Mouse (Mus musculus) thymus, adult 2 months (tissue): Measurements from ENCODE around the gene Hnrnpc. TPM values are rescaled to one million over a fixed set of nuclear protein-coding genes. Genes with fewer than 3 reads are reported as not detected.

Source experiments
- DNase-seq: peaks from one replicate; pipeline ENCODE4 v3.0.0; 2021
- H3K27ac ChIP-seq: fragments of 200-500 bp; 2 replicates; pipeline ENCODE4 v1.5.1; 2012; ENCODE audit warnings: low read length, control low read depth; ENCODE audit not compliant: control insufficient read depth, insufficient read depth
- H3K27me3 ChIP-seq: fragments of 200-500 bp; 2 replicates; pipeline ENCODE4 v1.6.1; 2012; ENCODE audit warnings: mild to moderate bottlenecking, low read length, moderate library complexity, mixed read lengths; ENCODE audit not compliant: control insufficient read depth, insufficient read depth
- H3K36me3 ChIP-seq: fragments of 200-500 bp; 2 replicates; pipeline ENCODE4 v1.6.1; 2012; ENCODE audit warnings: mild to moderate bottlenecking, low read length, moderate library complexity; ENCODE audit not compliant: control insufficient read depth, insufficient read depth
- H3K4me1 ChIP-seq: fragments of 200-500 bp; replicated peaks from 2 replicates; pipeline ENCODE4 v1.6.1; 2012; ENCODE audit warnings: low read length; ENCODE audit not compliant: control insufficient read depth, insufficient read depth
- H3K4me3 ChIP-seq: fragments of 200-500 bp; 2 replicates; pipeline ENCODE4 v1.5.1; 2012; ENCODE audit warnings: mild to moderate bottlenecking, low read length, control low read depth, moderate library complexity; ENCODE audit not compliant: control insufficient read depth, insufficient read depth
- CTCF ChIP-seq: fragments of 200-500 bp; IDR thresholded peaks from 2 replicates; pipeline ENCODE4 v1.5.1; 2012; ENCODE audit warnings: mild to moderate bottlenecking, control low read depth, low read length, moderate library complexity, borderline replicate concordance; ENCODE audit not compliant: control insufficient read depth, poor library complexity, insufficient read depth; ENCODE audit errors: extremely low read depth
- POLR2A ChIP-seq: fragments of 200-500 bp; IDR thresholded peaks from 2 replicates; pipeline ENCODE4 v1.6.1; 2012; ENCODE audit warnings: mild to moderate bottlenecking, low read length, control low read depth, moderate library complexity; ENCODE audit not compliant: control insufficient read depth, poor library complexity, insufficient read depth; ENCODE audit errors: extremely low read depth
- WGBS: fragments of 180-500 bp; shearing (Covaris S2); methylation state at CpG from one replicate; pipeline ENCODE4 v1.1.7; 2018; 5-methylcytosine and 5-hydroxymethylcytosine counted together
- polyA plus RNA-seq: library from polyadenylated mRNA; depleted of rRNA; stranded (reverse); fragments of >200 nt; gene quantifications from 2 replicates; pipeline ENCODE4 v1.2.3, GENCODE M21; 2012

Hnrnpc gene
- polyA plus RNA-seq, 1 experiment = 171 TPM

DNA sequence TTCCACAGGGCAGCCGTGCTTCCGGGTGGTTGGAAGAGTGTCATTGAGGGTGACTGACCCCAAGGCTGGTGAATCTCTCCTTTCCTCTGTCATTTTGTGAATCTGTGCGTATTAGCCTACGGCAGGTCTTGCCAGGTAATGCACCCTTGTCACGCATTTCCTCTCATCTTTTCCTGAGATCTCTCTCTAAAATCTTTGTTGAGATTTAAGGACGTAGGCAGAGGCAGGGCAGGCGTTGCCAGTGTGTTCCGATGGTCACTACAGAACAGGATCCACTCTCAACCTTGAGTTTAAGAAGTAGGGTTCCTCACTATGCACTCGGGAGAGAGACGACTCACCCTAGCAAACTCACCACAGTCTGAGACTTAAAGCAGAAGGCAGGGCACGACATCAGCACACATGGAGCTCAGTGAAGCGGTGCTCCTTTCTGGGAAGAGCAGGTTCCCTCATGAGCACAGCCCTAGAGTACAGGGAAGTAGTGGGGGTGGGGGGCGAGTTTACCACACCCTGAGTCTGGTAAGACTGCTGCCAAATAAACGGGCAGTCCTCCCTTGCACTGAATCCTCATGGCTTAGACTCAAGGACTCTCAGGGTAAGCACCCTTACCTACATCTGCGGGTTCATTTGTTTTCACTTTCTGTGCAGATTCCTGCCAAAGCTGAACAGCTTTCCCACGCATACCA lies 37.8 kb upstream of the Hnrnpc start:
- peak overlapping the region; percentile 32; the same call in 1 of the 2 replicates for H3K27ac ChIP-seq
- no peak for TF ChIP-seq POLR2A
- TF ChIP-seq CTCF = no peak
- peak overlapping the region; percentile 25 for H3K4me3 ChIP-seq
- no peaks in the 10 kb centered on the region for H3K27me3 ChIP-seq
- H3K36me3 ChIP-seq = no peaks in the 10 kb centered on the region
- 10% methylated on average over 16 of the region's 16 CpGs for WGBS
- DNase-seq = no peak
- H3K4me1 ChIP-seq = peaks cover 30% of the 10 kb centered on the region

DNA sequence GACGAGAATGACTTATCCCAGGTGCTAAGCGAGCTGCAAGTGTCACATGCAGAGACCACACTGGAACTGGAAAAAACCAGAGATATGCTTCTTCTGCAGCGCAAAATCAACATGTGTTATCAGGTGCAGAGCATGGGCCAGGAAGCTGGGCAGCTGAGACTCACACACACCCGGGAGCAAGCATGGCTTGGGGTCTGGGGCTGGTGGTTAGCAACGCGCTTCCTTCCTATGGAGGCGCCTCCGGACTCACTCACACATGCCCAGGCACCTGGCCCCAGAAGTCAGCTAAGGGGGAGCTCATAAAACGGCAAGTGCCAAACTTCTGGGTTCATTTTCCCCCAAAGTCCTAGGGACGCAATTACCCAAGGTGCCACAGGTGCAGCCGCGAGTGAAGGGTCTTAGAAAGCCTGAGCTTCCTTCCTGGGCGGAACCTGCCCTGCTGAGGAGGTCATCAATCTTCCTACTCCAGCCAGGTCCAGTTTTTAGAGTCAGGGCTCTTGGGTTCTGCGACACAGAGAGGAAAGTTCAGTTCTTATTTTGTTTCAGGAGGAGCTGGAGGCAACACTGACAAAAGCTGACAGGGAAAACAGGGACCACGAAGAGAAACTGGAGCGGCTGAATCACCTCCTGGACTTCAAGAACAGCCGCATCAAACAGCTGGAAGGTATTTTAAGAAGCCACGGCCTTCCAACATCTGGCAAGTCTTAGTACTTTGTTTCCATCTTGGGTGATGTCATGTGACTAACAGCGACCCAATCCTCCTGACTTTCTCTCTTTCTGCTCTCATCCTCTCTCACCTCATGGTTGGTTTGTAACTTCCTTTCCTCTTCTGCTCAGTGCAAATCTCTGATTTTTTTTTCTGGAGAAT lies 37.0 kb upstream of the Hnrnpc start:
- WGBS = 3% methylated on average over 19 of the region's 19 CpGs

DNA sequence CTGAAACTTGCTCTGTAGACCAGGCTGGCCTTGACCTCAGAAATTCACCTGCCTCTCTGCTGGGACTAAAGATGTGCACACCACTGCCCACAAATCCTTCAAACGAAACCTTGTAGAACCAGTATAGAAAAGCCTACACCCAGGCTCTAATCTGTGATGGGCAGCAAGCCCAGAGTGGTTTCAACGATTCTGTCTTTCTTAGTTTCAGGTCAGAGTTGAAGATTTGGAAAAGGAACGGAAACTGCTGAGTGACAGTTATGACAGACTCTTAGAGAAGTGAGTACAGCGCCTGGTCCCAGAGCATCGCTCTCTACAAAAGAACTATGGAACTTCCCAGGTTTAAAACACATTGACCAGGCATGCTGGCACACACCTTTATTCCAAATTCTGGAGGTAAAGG lies 29.8 kb upstream of the Hnrnpc start:
- peaks cover 4% of the 10 kb centered on the region for H3K4me1 ChIP-seq
- H3K27me3 ChIP-seq = no peaks in the 10 kb centered on the region
- H3K36me3 ChIP-seq = no peaks in the 10 kb centered on the region
- H3K4me3 ChIP-seq = no peak overlapping the region
- no peak overlapping the region for H3K27ac ChIP-seq
- WGBS = 41% methylated on average over 5 of the region's 5 CpGs
- DNase-seq = no peak
- TF ChIP-seq POLR2A = no peak
- no peak for TF ChIP-seq CTCF

More for the DNA sequence above, 37.0 kb upstream of the Hnrnpc start:
- Histone ChIP-seq H3K27me3 (no peaks in the 10 kb centered on the region), H3K27ac (peak overlapping the region; percentile 32), H3K4me3 (peak overlapping the region; percentile 42), H3K36me3 (no peaks in the 10 kb centered on the region), H3K4me1 (peaks cover 30% of the 10 kb centered on the region)
- peak; percentile 37 for DNase-seq
- no peak for TF ChIP-seq CTCF

DNA sequence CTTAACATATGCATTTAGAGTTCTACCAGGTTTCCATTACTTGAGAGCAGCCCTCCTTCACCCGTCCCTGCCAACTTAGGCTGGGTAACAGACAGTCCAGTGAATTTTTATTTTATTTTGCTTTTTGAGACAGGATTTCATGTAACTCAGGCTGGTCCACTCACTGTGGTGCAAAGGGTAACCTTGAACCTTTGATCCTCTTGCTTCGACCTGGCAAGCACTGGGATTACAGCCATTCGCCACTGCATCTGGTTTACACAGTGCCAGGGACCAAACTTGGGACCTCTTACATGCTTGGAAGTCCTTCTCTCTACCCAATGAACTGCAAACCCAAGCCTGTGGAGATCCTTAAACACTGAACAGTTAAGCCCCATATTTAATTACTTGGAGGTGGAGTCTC lies 20.8 kb upstream of the Hnrnpc start:
- Histone ChIP-seq H3K27ac (no peak overlapping the region), H3K36me3 (no peaks in the 10 kb centered on the region), H3K4me3 (no peak overlapping the region), H3K27me3 (no peaks in the 10 kb centered on the region), H3K4me1 (no peaks in the 10 kb centered on the region)
- DNase-seq = no peak
- TF ChIP-seq POLR2A (no peak), CTCF (no peak)
- WGBS = 95% methylated on average over 3 of the region's 3 CpGs

DNA sequence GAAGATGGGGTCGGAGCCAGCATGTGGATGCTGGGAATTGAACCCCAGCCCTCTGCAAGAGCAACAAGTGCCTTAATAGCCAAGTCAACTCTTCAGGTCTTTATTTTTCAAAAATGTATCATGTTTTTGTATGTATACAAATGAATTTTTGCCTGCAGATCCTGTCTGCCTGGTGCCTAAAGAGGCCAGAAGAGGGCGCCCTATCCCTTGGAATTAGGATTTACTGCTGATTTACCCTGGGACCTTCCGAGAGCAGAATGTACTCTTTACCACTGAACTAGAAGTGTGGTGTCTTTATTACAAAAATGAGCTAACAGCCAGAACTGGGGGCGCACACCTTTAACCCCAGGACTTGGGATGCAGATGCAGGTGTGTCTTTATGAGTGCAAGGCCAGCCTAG lies 20.1 kb upstream of the Hnrnpc start:
- DNase-seq = peak; percentile 73
- WGBS = 27% methylated on average over 4 of the region's 4 CpGs
- Histone ChIP-seq H3K27ac (no peak overlapping the region), H3K27me3 (no peaks in the 10 kb centered on the region), H3K36me3 (no peaks in the 10 kb centered on the region), H3K4me3 (no peak overlapping the region), H3K4me1 (peaks cover 6% of the 10 kb centered on the region)
- TF ChIP-seq POLR2A (no peak), CTCF (no peak)

DNA sequence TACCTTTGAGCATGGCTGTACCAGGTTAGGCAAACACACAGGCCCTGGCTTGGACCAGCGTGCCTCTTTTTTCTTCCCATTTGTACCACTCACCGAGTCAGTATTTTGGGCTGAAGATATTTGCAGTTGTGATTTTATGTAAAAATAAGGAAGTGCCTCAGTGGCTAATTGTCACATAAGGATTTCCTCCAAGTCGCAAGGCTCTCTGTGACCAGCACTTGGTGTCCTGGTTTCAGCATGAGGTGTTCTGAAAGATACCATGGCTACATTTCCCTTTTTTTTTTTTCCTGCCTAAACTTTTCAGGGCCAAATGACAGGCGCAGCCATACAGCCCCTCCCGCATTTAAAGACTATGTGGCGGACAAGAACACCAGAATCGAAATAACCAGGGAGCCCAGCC lies 16.3 kb upstream of the Hnrnpc start:
- 39% methylated on average over 7 of the region's 7 CpGs for WGBS
- no peak for DNase-seq

More for the DNA sequence above, 16.3 kb upstream of the Hnrnpc start:
- H3K27ac ChIP-seq = no peak overlapping the region
- no peaks in the 10 kb centered on the region for H3K27me3 ChIP-seq
- TF ChIP-seq CTCF (no peak), POLR2A (no peak)
- H3K4me3 ChIP-seq = no peak overlapping the region
- no peaks in the 10 kb centered on the region for H3K36me3 ChIP-seq
- peaks cover 6% of the 10 kb centered on the region for H3K4me1 ChIP-seq
